Mouse (Mus musculus) heart, postnatal 0 days (tissue): ENCODE measurements around the gene Tspear. TPM values are rescaled to one million over a fixed set of nuclear protein-coding genes. Genes with fewer than 3 reads are reported as not detected.

Source experiments
- ATAC-seq: fragments of 200-750 bp; cut with Nextera tagmentation; 2 replicates; pipeline ENCODE4 v1.8.0; 2017; ENCODE audit warnings: low read depth, moderate number of reproducible peaks, moderate library complexity; ENCODE audit not compliant: insufficient read depth
- DNase-seq: peaks from one replicate; pipeline ENCODE4 v3.0.0-alpha.2; 2016; ENCODE audit warnings: low spot score
- H3K27ac ChIP-seq: fragments of 300-500 bp; sonication (generic); 2 replicates; pipeline ENCODE4 v1.5.1; 2014; ENCODE audit warnings: low read depth, mild to moderate bottlenecking
- H3K27me3 ChIP-seq: fragments of 300-500 bp; sonication (generic); 2 replicates; pipeline ENCODE4 v1.6.1; 2014; ENCODE audit warnings: low read length, mixed read lengths; ENCODE audit not compliant: control insufficient read depth, insufficient read depth
- H3K36me3 ChIP-seq: fragments of 300-500 bp; sonication (generic); replicated peaks from 2 replicates; pipeline ENCODE4 v1.6.1; 2014; ENCODE audit warnings: low read length, mixed read lengths; ENCODE audit not compliant: control insufficient read depth, insufficient read depth
- H3K4me1 ChIP-seq: fragments of 300-500 bp; sonication (generic); 2 replicates; pipeline ENCODE4 v1.6.1; 2014; ENCODE audit warnings: antibody characterized with exemption; ENCODE audit not compliant: control insufficient read depth, insufficient read depth
- H3K4me2 ChIP-seq: fragments of 300-500 bp; sonication (generic); 2 replicates; pipeline ENCODE4 v1.6.1; 2014; ENCODE audit warnings: low read depth, mild to moderate bottlenecking, low read length, moderate library complexity
- H3K4me3 ChIP-seq: fragments of 300-500 bp; sonication (generic); 2 replicates; pipeline ENCODE4 v1.5.1; 2014; ENCODE audit warnings: low read depth, low read length
- H3K9ac ChIP-seq: fragments of 300-500 bp; sonication (generic); replicated peaks from 2 replicates; pipeline ENCODE4 v1.6.1; 2014; ENCODE audit warnings: low read depth, low read length, mixed read lengths
- H3K9me3 ChIP-seq: fragments of 300-500 bp; sonication (generic); replicated peaks from 2 replicates; pipeline ENCODE4 v1.6.1; 2016; ENCODE audit warnings: low read length; ENCODE audit not compliant: control insufficient read depth
- CTCF ChIP-seq: IDR thresholded peaks from 2 replicates; pipeline ENCODE4 v1.5.1; 2016; ENCODE audit warnings: antibody characterized with exemption, control low read depth, low read depth
- EP300 ChIP-seq: IDR thresholded peaks from 2 replicates; pipeline ENCODE4 v1.6.1; 2016; ENCODE audit warnings: antibody characterized with exemption, low read depth
- WGBS: fragments of 180-500 bp; shearing (Covaris S2); extraction: QIAGEN DNeasy Blood & Tissue Kit; methylation state at CpG from one replicate; pipeline ENCODE4 v1.1.7; 2014; 5-methylcytosine and 5-hydroxymethylcytosine counted together
- polyA plus RNA-seq: library from polyadenylated mRNA; unstranded; fragments of >200 nt; fragmentation: Nextera tagmentation; extraction: Ambion mirVana; gene quantifications from 2 replicates; pipeline ENCODE4 v1.2.1, GENCODE M21; 2015
- total RNA-seq: library from RNA; depleted of rRNA; stranded (reverse); fragments of >200 nt; gene quantifications from 2 replicates; pipeline ENCODE4 v1.2.3, GENCODE M21; 2014; ENCODE audit warnings: low replicate concordance

Tspear gene
- total and polyA plus RNA-seq, 2 experiments from 2014 or later = 1.1 TPM; not detected in 1

DNA sequence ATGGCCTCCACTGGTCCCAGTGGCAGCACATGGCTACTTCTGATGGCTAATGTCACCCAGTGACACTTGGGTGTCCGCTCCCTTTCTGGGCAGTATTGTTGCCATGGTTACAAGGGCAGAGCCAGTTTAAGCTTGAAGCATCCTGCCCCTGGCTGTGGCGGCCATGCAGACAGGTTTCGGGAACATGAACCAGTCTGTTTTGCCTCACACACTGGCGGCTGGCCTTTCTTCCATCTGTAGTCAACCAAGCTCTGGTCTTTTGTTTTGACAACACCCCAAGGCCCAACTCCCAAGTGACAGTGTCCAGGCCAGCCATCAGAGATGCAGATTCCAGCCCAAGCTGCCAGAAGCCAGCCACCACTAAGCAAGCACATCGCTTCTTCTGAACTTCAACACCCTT, 209.2 kb downstream of the Tspear start:
- DNase-seq (no peak), ATAC-seq (no peak)
- TF ChIP-seq CTCF (no peak), EP300 (no peak)
- no peak overlapping the region for H3K4me3 ChIP-seq
- H3K9ac ChIP-seq = no peak overlapping the region
- no peaks in the 10 kb centered on the region for H3K9me3 ChIP-seq
- no peak overlapping the region for H3K27ac ChIP-seq
- H3K36me3 ChIP-seq = no peaks in the 10 kb centered on the region
- no peaks in the 10 kb centered on the region for H3K27me3 ChIP-seq
- WGBS = 32% methylated on average over 5 of the region's 5 CpGs
- H3K4me1 ChIP-seq = no peaks in the 10 kb centered on the region
- H3K4me2 ChIP-seq = no peak overlapping the region

DNA sequence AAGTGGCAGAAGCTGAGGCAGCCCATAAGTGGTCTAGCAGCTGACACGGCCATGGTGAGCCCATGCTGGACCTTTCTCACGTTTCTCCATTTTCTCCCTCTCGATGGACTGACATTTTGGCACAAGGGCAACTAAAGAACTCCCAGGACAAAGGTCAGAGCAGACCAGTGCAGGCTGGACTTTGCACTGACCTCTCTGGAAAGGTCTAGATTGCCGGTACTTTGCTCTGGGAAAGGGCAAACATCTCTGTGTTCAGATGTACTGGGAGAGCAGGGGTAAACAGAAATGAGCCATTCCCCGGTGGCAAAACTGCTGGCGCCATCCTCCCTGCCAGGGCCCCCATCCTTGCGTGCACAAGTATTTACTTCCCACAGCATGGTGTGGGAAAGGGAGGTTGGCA, 213.8 kb downstream of the Tspear start:
- DNase-seq (no peak), ATAC-seq (no peak)
- Histone ChIP-seq H3K4me3 (no peak overlapping the region), H3K27me3 (peaks cover 24% of the 10 kb centered on the region), H3K9me3 (0 out of 2 replicates have a peak, but pooled peaks cover 4% of the 10 kb centered on the region), H3K27ac (no peak overlapping the region), H3K4me1 (0 out of 2 replicates have a peak, but pooled peaks cover 6% of the 10 kb centered on the region), H3K9ac (no peak overlapping the region), H3K36me3 (no peaks in the 10 kb centered on the region), H3K4me2 (no peak overlapping the region)
- WGBS = 82% methylated on average over 7 of the region's 7 CpGs
- TF ChIP-seq CTCF (no peak), EP300 (no peak)

DNA sequence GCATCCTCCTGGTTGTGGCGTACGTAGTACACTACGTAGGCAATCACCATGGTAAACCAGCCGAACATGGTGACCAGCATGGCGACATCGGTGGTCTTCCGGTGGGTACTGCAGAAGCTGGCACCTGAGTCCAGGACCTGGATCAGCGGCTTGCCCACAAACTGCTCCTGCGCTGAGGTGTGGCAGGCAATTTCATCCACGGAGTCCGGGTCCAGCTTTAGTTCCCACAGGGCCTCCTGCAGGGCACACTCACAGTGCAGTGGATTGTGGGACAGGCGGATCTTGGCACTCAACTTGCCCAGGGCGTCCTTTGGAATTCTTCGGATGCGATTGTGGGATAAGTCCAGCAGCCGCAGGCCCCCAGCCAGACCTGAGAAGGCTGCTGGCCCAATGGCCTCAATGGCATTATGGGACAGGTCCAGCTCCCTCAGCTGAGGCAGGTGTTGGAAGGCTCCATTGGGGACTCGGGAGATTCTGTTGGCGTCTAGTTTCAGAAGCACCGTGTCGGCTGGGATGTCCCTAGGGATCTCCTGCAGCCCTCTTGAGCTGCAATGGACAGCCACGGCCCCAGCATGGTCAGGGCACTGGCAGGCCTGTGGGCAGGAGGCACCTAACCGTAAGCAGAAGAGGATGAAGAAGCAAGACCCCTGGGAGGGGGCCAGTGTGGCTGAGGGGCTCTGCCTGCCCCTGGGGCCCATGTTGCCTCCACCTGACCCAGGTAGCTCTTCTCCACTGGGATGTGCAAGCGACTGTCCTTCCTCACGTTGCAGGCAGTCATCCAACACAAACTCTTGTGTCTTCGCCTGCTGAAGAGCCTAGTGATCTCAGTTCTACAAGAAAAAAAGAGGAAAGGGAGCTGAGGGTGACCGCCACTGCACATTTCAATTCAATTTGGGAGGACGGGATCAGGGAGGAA, 214.8 kb downstream of the Tspear start:
- TF ChIP-seq EP300 (no peak), CTCF (no peak)
- no peak overlapping the region for H3K27ac ChIP-seq
- H3K4me1 ChIP-seq = 0 out of 2 replicates have a peak, but pooled peaks cover 6% of the 10 kb centered on the region
- H3K4me3 ChIP-seq = no peak overlapping the region
- DNase-seq (no peak), ATAC-seq (no peak)
- H3K27me3 ChIP-seq = peaks cover 24% of the 10 kb centered on the region
- H3K9me3 ChIP-seq = 0 out of 2 replicates have a peak, but pooled peaks cover 8% of the 10 kb centered on the region
- no peaks in the 10 kb centered on the region for H3K36me3 ChIP-seq
- WGBS = 82% methylated on average over 27 of the region's 27 CpGs
- H3K4me2 ChIP-seq = no peak overlapping the region
- H3K9ac ChIP-seq = no peak overlapping the region

DNA sequence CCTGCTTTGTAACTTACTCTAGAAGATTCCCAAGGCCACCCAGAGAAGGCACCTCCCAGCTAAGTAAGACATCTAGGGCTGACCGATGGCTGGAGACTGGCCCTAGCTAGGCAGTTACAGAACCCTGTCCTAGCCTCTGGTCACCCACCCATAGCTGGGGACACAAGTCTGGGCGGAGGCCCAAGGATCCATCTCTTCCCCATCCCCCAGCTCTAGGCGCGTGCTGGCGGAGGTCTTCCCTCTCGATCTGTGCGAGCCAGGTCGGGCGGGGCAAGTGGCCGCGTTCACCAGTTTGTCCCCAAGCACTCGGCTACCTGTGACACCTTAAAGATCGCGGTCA, 215.5 kb downstream of the Tspear start:
- TF ChIP-seq EP300 (no peak), CTCF (no peak)
- DNase-seq = no peak
- WGBS = 5% methylated on average over 14 of the region's 14 CpGs
- Histone ChIP-seq H3K4me1 (0 out of 2 replicates have a peak, but pooled peaks cover 6% of the 10 kb centered on the region), H3K9ac (peak overlapping the region; percentile 37), H3K4me3 (peak overlapping the region; percentile 59), H3K9me3 (0 out of 2 replicates have a peak, but pooled peaks cover 8% of the 10 kb centered on the region), H3K27ac (no peak overlapping the region), H3K27me3 (peaks cover 24% of the 10 kb centered on the region), H3K36me3 (no peaks in the 10 kb centered on the region), H3K4me2 (peak overlapping the region; percentile 98)
- ATAC-seq = peak; percentile 32; the same call in 1 of the 2 replicates

DNA sequence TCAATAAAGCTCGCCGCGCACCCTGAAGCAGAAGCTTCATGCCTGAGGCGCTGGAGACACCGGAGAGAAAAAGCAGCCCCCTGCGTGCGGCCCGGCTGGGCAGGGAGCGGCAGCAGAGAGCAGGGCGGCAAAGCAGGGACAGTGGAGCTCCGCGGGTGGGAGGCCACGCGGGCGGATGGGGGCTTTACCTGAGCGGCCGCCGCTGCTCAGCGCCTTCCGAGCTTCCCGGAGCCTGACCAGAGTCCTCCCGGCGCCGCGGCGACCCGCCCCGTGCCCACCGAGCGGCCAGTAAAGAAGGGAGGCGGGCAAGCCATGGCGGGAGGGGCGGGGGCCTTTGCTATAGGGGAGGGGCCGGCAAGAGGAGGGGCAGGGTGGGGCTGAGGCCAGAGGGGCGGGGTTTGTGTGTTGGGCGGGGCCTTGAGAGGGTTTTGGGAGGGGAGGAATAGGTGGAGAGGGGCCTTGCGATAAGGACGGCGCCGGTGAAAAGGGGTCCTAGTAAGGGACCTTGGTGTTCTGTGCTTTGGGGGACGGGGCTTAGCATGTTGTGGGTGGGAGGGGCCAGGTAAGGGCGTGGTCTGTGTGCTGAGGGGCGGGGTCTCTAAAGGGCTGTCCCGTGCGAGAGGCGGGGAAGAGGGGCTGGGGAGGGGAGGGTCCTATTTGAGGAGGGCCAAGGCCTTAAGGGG, 216.0 kb downstream of the Tspear start, which contains the start of gene Lrrc3:
Gene Lrrc3 (minus strand): TSS at position 326 of the 683 bp plus-strand sequence.
- Histone ChIP-seq H3K9me3 (0 out of 2 replicates have a peak, but pooled peaks cover 8% of the 10 kb centered on the region), H3K9ac (peak within 1 kb of the TSS; percentile 37), H3K4me2 (peak within 1 kb of the TSS; percentile 98), H3K27ac (no peak within 1 kb of the TSS), H3K36me3 (no peaks in the 10 kb centered on the region), H3K4me1 (0 out of 2 replicates have a peak, but pooled peaks cover 6% of the 10 kb centered on the region), H3K27me3 (peaks cover 24% of the 10 kb centered on the region), H3K4me3 (peak within 1 kb of the TSS; percentile 59)
- WGBS = under 1% methylated on average over 39 of the region's 46 CpGs
- ATAC-seq (peak; percentile 64), DNase-seq (peak; percentile 22)
- TF ChIP-seq EP300 (no peak), CTCF (no peak; the same call in 1 of the 2 replicates)
